Mouse (Mus musculus) cerebellum, postnatal 36 days (tissue): ENCODE measurements around the gene Limk2.

Source experiments
- DNase-seq, 2 experiments: peaks; one replicate each; pipeline ENCODE4 v3.0.0; 2021 to 2022; ENCODE audit warnings: mixed read lengths in 2 of 2

Gene Limk2

GRCm38 (mm10) chr11:3370928-3371598 is 37.9 kb downstream of the Limk2 start:
- peak; percentile 81 to 85 for DNase-seq

- DNase-seq, result no peak
Observed at GRCm38 (mm10) chr11:3370162-3370561, 38.8 kb downstream of the Limk2 start.

GRCm38 (mm10) chr11:3369449-3369848 is 39.5 kb downstream of the Limk2 start:
- no peak for DNase-seq

- no peak for DNase-seq
Observed at GRCm38 (mm10) chr11:3368983-3369382, 40.0 kb downstream of the Limk2 start.

- no peak for DNase-seq
Observed at GRCm38 (mm10) chr11:3366411-3366810, 42.6 kb downstream of the Limk2 start.

- no peak for DNase-seq
Observed at GRCm38 (mm10) chr11:3362854-3363253, 46.1 kb downstream of the Limk2 start.

- DNase-seq, result no peak
Observed at GRCm38 (mm10) chr11:3352990-3353585, 55.9 kb downstream of the Limk2 start.

- no peak for DNase-seq
Observed at GRCm38 (mm10) chr11:3352131-3352530, 56.9 kb downstream of the Limk2 start.

- DNase-seq, result no peak
Observed at GRCm38 (mm10) chr11:3349343-3349695, 59.7 kb downstream of the Limk2 start.

GRCm38 (mm10) chr11:3348576-3349342 is 60.2 kb downstream of the Limk2 start:
- peak in 1 of 2 experiments; percentile 27 for DNase-seq

GRCm38 (mm10) chr11:3347835-3348195 is 61.2 kb downstream of the Limk2 start:
- DNase-seq, result no peak

GRCm38 (mm10) chr11:3347091-3347834 is 61.7 kb downstream of the Limk2 start:
- DNase-seq, result peak; percentile 92

- DNase-seq, result no peak
Observed at GRCm38 (mm10) chr11:3346351-3346750, 62.6 kb downstream of the Limk2 start.

- DNase-seq, result no peak
Observed at GRCm38 (mm10) chr11:3344916-3345315, 64.1 kb downstream of the Limk2 start.

GRCm38 (mm10) chr11:3341476-3341875 is 67.5 kb downstream of the Limk2 start:
- no peak for DNase-seq

GRCm38 (mm10) chr11:3337961-3338360 is 71.0 kb downstream of the Limk2 start:
- no peak for DNase-seq

- DNase-seq, result peak; percentile 84 to 85
Observed at GRCm38 (mm10) chr11:3337173-3337955, 71.6 kb downstream of the Limk2 start.

- no peak for DNase-seq
Observed at GRCm38 (mm10) chr11:3336602-3337001, 72.4 kb downstream of the Limk2 start.

GRCm38 (mm10) chr11:3335651-3336216 is 73.3 kb downstream of the Limk2 start:
- peak; percentile 88 to 91 for DNase-seq

GRCm38 (mm10) chr11:3334711-3335316 is 74.2 kb downstream of the Limk2 start:
- DNase-seq, result no peak

GRCm38 (mm10) chr11:3334141-3334710 is 74.8 kb downstream of the Limk2 start:
- DNase-seq, result no peak
